In genomic region chrX:18163917-18164624, GRCm38 (mm10) we compare ENCODE assay signal across 9 mouse cellular contexts. TPM values are rescaled to one million over a fixed set of nuclear protein-coding genes. Genes with fewer than 3 reads are reported as not detected.
DNase-seq lines count a peak whose midpoint lies in the region; ATAC-seq and TF ChIP-seq lines count a peak whose summit lies in the region.
"Had no signal": no experiment of that assay in that cellular context is flagged by ENCODE, and none has a peak within 500 bp of the region (broad histone marks: within the 10 kb centered on the region; RNA-seq: fewer than 3 reads in every experiment).

No protein-coding gene starts in this region.

- H3K27ac ChIP-seq in cerebellum, adult 2 months (ENCODE audit: insufficient read depth, low read length), result peak overlapping the region; percentile 98
- peak overlapping the region; percentile 97; the same call in 1 of the 2 replicates for H3K27ac ChIP-seq in hindbrain, embryonic 14.5 days
- H3K27ac ChIP-seq in limb, embryonic 14.5 days (replicated peaks; ENCODE audit: low read depth, low read length), result peak overlapping the region; percentile 98
- H3K27ac ChIP-seq in midbrain, embryonic 13.5 days, result peak overlapping the region; percentile 97
- peak overlapping the region; percentile 78 for H3K27ac ChIP-seq in testis, adult 2 months (ENCODE audit: control insufficient read depth, insufficient read depth, low read depth, low read length)

- DNase-seq in cerebellum, adult 2 months, result peak; percentile 26 to 31
- no peak for DNase-seq in cerebellum, adult 11-12 months
- peak; percentile 25 for DNase-seq in adrenal gland, adult 8-10 months
- DNase-seq in hindbrain, embryonic 14.5 days (ENCODE audit: low spot score), result no peak
- DNase-seq in limb, embryonic 14.5 days (ENCODE audit: low spot score), result peak; percentile 3

- peaks cover 9% of the 10 kb centered on the region for H3K36me3 ChIP-seq in erythroblast, embryonic 14.5 days (ENCODE audit: control insufficient read depth)
- H3K36me3 ChIP-seq in hindbrain, embryonic 14.5 days (replicated peaks; ENCODE audit: control insufficient read depth, insufficient read depth), result no peaks in the 10 kb centered on the region
- no peaks in the 10 kb centered on the region for H3K36me3 ChIP-seq in limb, embryonic 14.5 days (ENCODE audit: control insufficient read depth, insufficient read depth, low read length)
- no peaks in the 10 kb centered on the region for H3K36me3 ChIP-seq in midbrain, embryonic 13.5 days
- no peaks in the 10 kb centered on the region for H3K36me3 ChIP-seq in testis, adult 2 months (ENCODE audit: control insufficient read depth, insufficient read depth, low read length)

- peak overlapping the region; percentile 58 for H3K4me2 ChIP-seq in hindbrain, embryonic 14.5 days (replicated peaks)
- H3K4me2 ChIP-seq in limb, embryonic 14.5 days (replicated peaks; ENCODE audit: low read depth, low read length, severe bottlenecking), result peak overlapping the region; percentile 51
- peak overlapping the region; percentile 70 for H3K4me2 ChIP-seq in midbrain, embryonic 13.5 days (replicated peaks)

- no peak for TF ChIP-seq POLR2A in cerebellum, adult 2 months (IDR thresholded peaks at IDR 0.05; ENCODE audit: borderline replicate concordance, insufficient read depth, low read length)
- no peak for TF ChIP-seq POLR2A in limb, embryonic 14.5 days (IDR thresholded peaks at IDR 0.05; ENCODE audit: borderline replicate concordance, extremely low read depth, insufficient read depth, insufficient read length)
- TF ChIP-seq POLR2A in testis, adult 2 months (IDR thresholded peaks at IDR 0.05; ENCODE audit: control insufficient read depth, low read depth, low read length), result no peak

- ATAC-seq in hindbrain, embryonic 14.5 days (ENCODE audit: low FRiP score), result no peak
- ATAC-seq in limb, embryonic 14.5 days (ENCODE audit: low FRiP score, low read depth), result no peak
- no peak for ATAC-seq in midbrain, embryonic 13.5 days

- no peaks in the 10 kb centered on the region for H3K27me3 ChIP-seq in cerebellum, adult 2 months (ENCODE audit: control insufficient read depth, insufficient read depth, low read length)
- no peaks in the 10 kb centered on the region for H3K27me3 ChIP-seq in erythroblast, embryonic 14.5 days (ENCODE audit: control insufficient read depth)
- no peaks in the 10 kb centered on the region for H3K27me3 ChIP-seq in hindbrain, embryonic 14.5 days (ENCODE audit: control insufficient read depth, insufficient read depth, low read length)
- H3K27me3 ChIP-seq in limb, embryonic 14.5 days (ENCODE audit: control insufficient read depth, insufficient read depth, low read length), result no peaks in the 10 kb centered on the region
- no peaks in the 10 kb centered on the region for H3K27me3 ChIP-seq in midbrain, embryonic 13.5 days
- no peaks in the 10 kb centered on the region for H3K27me3 ChIP-seq in testis, adult 2 months (ENCODE audit: control insufficient read depth, insufficient read depth, low read length)

- H3K4me3 ChIP-seq in cerebellum, adult 2 months (replicated peaks; ENCODE audit: insufficient read depth, low read depth, low read length), result peak overlapping the region; percentile 96
- peak overlapping the region; percentile 98 for H3K4me3 ChIP-seq in erythroblast, embryonic 14.5 days (replicated peaks)
- peak overlapping the region; percentile 86 for H3K4me3 ChIP-seq in hindbrain, embryonic 14.5 days (replicated peaks; ENCODE audit: low read length)
- peak overlapping the region; percentile 73 for H3K4me3 ChIP-seq in limb, embryonic 14.5 days (replicated peaks; ENCODE audit: low read length)
- H3K4me3 ChIP-seq in midbrain, embryonic 13.5 days (replicated peaks), result peak overlapping the region; percentile 78
- peak overlapping the region; percentile 89 for H3K4me3 ChIP-seq in testis, adult 2 months (ENCODE audit: control insufficient read depth, low read depth, low read length)

- no peaks in the 10 kb centered on the region for H3K4me1 ChIP-seq in cerebellum, adult 2 months (ENCODE audit: control insufficient read depth, insufficient read depth, low read length)
- peaks cover 23% of the 10 kb centered on the region for H3K4me1 ChIP-seq in erythroblast, embryonic 14.5 days (ENCODE audit: control insufficient read depth)
- H3K4me1 ChIP-seq in hindbrain, embryonic 14.5 days (replicated peaks; ENCODE audit: control insufficient read depth, insufficient read depth, low read length), result no peaks in the 10 kb centered on the region
- no peaks in the 10 kb centered on the region for H3K4me1 ChIP-seq in limb, embryonic 14.5 days (ENCODE audit: control insufficient read depth, insufficient read depth, low read length)
- H3K4me1 ChIP-seq in midbrain, embryonic 13.5 days (replicated peaks), result no peaks in the 10 kb centered on the region
- no peaks in the 10 kb centered on the region for H3K4me1 ChIP-seq in testis, adult 2 months (ENCODE audit: control insufficient read depth, insufficient read depth, low read length)

- H3K9me3 ChIP-seq in erythroblast, embryonic 14.5 days (ENCODE audit: control insufficient read depth, low read length), result no peaks in the 10 kb centered on the region
- no peaks in the 10 kb centered on the region for H3K9me3 ChIP-seq in hindbrain, embryonic 14.5 days (ENCODE audit: control insufficient read depth, low read length)
- H3K9me3 ChIP-seq in limb, embryonic 14.5 days (ENCODE audit: control insufficient read depth, low read length), result no peaks in the 10 kb centered on the region
- no peaks in the 10 kb centered on the region for H3K9me3 ChIP-seq in midbrain, embryonic 13.5 days

- TF ChIP-seq CTCF in cerebellum, adult 2 months (IDR thresholded peaks at IDR 0.05; ENCODE audit: borderline replicate concordance, insufficient read depth, low read depth, low read length), result no peak
- TF ChIP-seq CTCF in testis, adult 2 months (IDR thresholded peaks at IDR 0.05; ENCODE audit: control insufficient read depth, insufficient read depth, insufficient replicate concordance, low read depth, low read length), result no peak

- peak overlapping the region; percentile 94 for H3K9ac ChIP-seq in hindbrain, embryonic 14.5 days
- H3K9ac ChIP-seq in limb, embryonic 14.5 days (ENCODE audit: low read depth, low read length, severe bottlenecking), result peak overlapping the region; percentile 95
- H3K9ac ChIP-seq in midbrain, embryonic 13.5 days (replicated peaks), result peak overlapping the region; percentile 90

- WGBS in cerebellum, adult 2 months, result under 1% methylated on average over 10 of the region's 10 CpGs
- 1% methylated on average over 10 of the region's 10 CpGs for WGBS in hindbrain, embryonic 14.5 days
- WGBS in limb, embryonic 14.5 days, result 1% methylated on average over 10 of the region's 10 CpGs
- under 1% methylated on average over 10 of the region's 10 CpGs for WGBS in midbrain, embryonic 13.5 days

RNA-seq across cellular contexts. Expression of gene Kdm6a, which starts 1.7 kb away (rescaled TPM):
- polyA plus RNA-seq in cerebellum, adult 2 months (2012; rRNA removed), result 23.4 and 44.0 TPM in 2 replicates
- total RNA-seq in adrenal gland, adult 8-10 months (2022), result 10 to 100 TPM; 46.4 to 75.7 (median 62.6) TPM
- polyA plus RNA-seq in erythroblast, embryonic 14.5 days (2012), result 1.2 and 1.9 TPM in 2 replicates
- polyA plus RNA-seq in hindbrain, embryonic 14.5 days (2014; fragmentation: Nextera tagmentation; extraction: Ambion mirVana), result 21.5 and 25.0 TPM in 2 replicates
- polyA plus RNA-seq in limb, embryonic 14.5 days (2012; rRNA removed), result 31.6 and 47.4 TPM in 2 replicates
- 23.0 and 38.6 TPM in 2 replicates for polyA plus RNA-seq in limb, embryonic 14.5 days (2014; fragmentation: Nextera tagmentation; extraction: Ambion mirVana)
- 24.4 and 24.6 TPM in 2 replicates for polyA plus RNA-seq in midbrain, embryonic 13.5 days (2015; fragmentation: Nextera tagmentation; extraction: Ambion mirVana)
- polyA plus RNA-seq in testis, adult 2 months (2012; rRNA removed), result 3.2 and 4.7 TPM in 2 replicates

RNA-seq across cellular contexts. Expression of gene Dusp21, which starts 18.4 kb away (rescaled TPM):
- not detected in 2 replicates for polyA plus RNA-seq in cerebellum, adult 2 months (2012; rRNA removed)
- not detected for total RNA-seq in adrenal gland, adult 8-10 months (2022)
- not detected in 2 replicates for polyA plus RNA-seq in erythroblast, embryonic 14.5 days (2012)
- not detected in 2 replicates for polyA plus RNA-seq in hindbrain, embryonic 14.5 days (2014; fragmentation: Nextera tagmentation; extraction: Ambion mirVana)
- not detected in 2 replicates for polyA plus RNA-seq in limb, embryonic 14.5 days (2012; rRNA removed)
- not detected in 2 replicates for polyA plus RNA-seq in limb, embryonic 14.5 days (2014; fragmentation: Nextera tagmentation; extraction: Ambion mirVana)
- not detected in 2 replicates for polyA plus RNA-seq in midbrain, embryonic 13.5 days (2015; fragmentation: Nextera tagmentation; extraction: Ambion mirVana)
- polyA plus RNA-seq in testis, adult 2 months (2012; rRNA removed), result 49.0 and 64.9 TPM in 2 replicates
- total RNA-seq: neutrophil, adult 5-6 weeks had no signal

Comparison
In these comparisons a context has a peak if more than half of its experiments do, and no peak if none do; other contexts are left out.
1. DNase-seq: peak in cerebellum, adult 2 months (2 of 2), adrenal gland, adult 8-10 months (single experiment) and limb, embryonic 14.5 days (single experiment); none in cerebellum, adult 11-12 months (single experiment) and hindbrain, embryonic 14.5 days (single experiment).
2. RNA of gene Dusp21, which starts 18.4 kb away (polyA plus RNA-seq): 49.0 to 64.9 TPM in testis, adult 2 months; not detected in cerebellum, adult 2 months, not detected in erythroblast, embryonic 14.5 days, not detected in hindbrain, embryonic 14.5 days, not detected in limb, embryonic 14.5 days and not detected in midbrain, embryonic 13.5 days; every median in the first group is over 10 times any median in the second.
3. Peak in every context shown above with its lines, with median percentiles within 50 percentile points of each other: H3K27ac ChIP-seq, H3K4me3 ChIP-seq, H3K4me2 ChIP-seq and H3K9ac ChIP-seq.